Mouse (Mus musculus): ENCODE results near the gene Epn3.

GRCm38 (mm10) chr11:94528879-94529278 is 29.1 kb upstream of the Epn3 start:
- TF ChIP-seq CTCF (IDR thresholded peaks at IDR 0.05; ENCODE audit: insufficient read depth, low read depth, low read length) (no peak), POLR2A (IDR thresholded peaks at IDR 0.05; ENCODE audit: insufficient read depth, low read depth, low read length) (no peak)
